8 mouse cellular contexts compared by ENCODE assay signal in the genomic region with DNA sequence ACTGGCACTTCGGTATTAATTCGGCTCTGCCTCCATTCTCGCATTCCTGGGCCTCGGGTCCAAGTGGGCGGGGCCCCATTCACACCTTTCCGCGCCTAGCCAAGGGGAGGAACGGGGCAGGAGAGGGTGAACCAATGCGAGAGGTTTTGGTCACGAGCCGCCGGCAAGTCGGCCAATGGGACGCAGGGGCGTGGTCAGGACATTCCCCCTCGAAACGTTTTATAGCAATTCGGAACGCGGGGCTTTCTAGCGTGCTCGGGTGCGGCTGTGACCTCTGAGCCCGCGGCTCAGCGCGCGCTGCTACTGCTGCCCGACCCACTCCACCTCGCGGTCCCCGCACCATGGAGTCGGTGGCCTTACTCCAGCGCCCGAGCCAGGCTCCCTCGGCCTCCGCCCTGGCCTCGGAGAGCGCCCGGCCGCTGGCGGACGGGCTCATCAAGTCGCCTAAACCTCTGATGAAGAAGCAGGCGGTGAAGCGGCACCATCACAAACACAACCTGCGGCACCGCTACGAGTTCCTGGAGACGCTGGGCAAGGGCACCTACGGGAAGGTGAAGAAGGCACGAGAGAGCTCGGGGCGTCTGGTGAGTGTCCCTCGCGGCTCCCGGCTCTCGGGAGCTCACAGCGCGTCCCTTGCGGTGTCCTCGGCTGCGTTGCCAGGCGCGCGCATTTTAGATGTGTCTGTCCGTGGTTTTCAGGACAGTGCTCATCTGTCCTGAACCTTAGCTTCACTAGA. TPM values are rescaled to one million over a fixed set of nuclear protein-coding genes. Genes with fewer than 3 reads are reported as not detected.
A peak's percentile ranks its signal among the peaks of the same experiment; 100 is the strongest.
DNase-seq lines count a peak whose midpoint lies in the region; ATAC-seq and TF ChIP-seq lines count a peak whose summit lies in the region.

A gene (plus strand): TSS at position 238 of the 736 bp plus-strand sequence.

- peak; percentile 61 for DNase-seq in adipocyte (ENCODE audit: low spot score)
- peak; percentile 58 to 76 for DNase-seq in cerebellum, postnatal 4 days (ENCODE audit: low spot score in 2 of 2)
- DNase-seq in gastrocnemius, adult 2 months = peak; percentile 91
- DNase-seq in hindbrain, postnatal 0 days (ENCODE audit: low spot score) = peak; percentile 92
- peak; percentile 70 to 91 for DNase-seq in left cerebral cortex, postnatal 10 days (ENCODE audit: extremely low spot score in 1 of 2, low spot score in 2 of 2)
- peak; percentile 75 for DNase-seq in right cerebral cortex, postnatal 14 days
- peak; percentile 91 for DNase-seq in yolk sac, embryonic 10.5 days (ENCODE audit: low spot score)

- no peaks in the 10 kb centered on the region for H3K9me3 ChIP-seq in hindbrain, postnatal 0 days (ENCODE audit: low read length)

- H3K36me3 ChIP-seq in hindbrain, postnatal 0 days (ENCODE audit: insufficient read depth, low read length) = no peaks in the 10 kb centered on the region

- peak within 1 kb of the TSS; percentile 79 for H3K4me3 ChIP-seq in gastrocnemius, adult 2 months
- H3K4me3 ChIP-seq in hindbrain, postnatal 0 days (ENCODE audit: low read length) = peak within 1 kb of the TSS; percentile 64

- peak within 1 kb of the TSS; percentile 86 for H3K27ac ChIP-seq in gastrocnemius, adult 2 months
- peak within 1 kb of the TSS; percentile 68 for H3K27ac ChIP-seq in hindbrain, postnatal 0 days

- WGBS in hindbrain, postnatal 0 days = under 1% methylated on average over 61 of the region's 67 CpGs

- H3K9ac ChIP-seq in hindbrain, postnatal 0 days (replicated peaks; ENCODE audit: low read length) = peak within 1 kb of the TSS; percentile 70

- intact Hi-C loops in gastrocnemius, adult 2 months (cut with DNase I) = no loop called here
- intact Hi-C loops in left cerebral cortex, postnatal 10 days (cut with DNase I) = no loop called here

- peaks cover 20% of the 10 kb centered on the region for H3K4me1 ChIP-seq in hindbrain, postnatal 0 days (ENCODE audit: insufficient read depth, low read length)

- peak; percentile 88 for ATAC-seq in hindbrain, postnatal 0 days
- ATAC-seq in megakaryocyte progenitor cell, adult 5-6 weeks (replicated peaks; ENCODE audit: poor library complexity) = peak; percentile 54

- no peaks in the 10 kb centered on the region for H3K27me3 ChIP-seq in hindbrain, postnatal 0 days (ENCODE audit: insufficient read depth, low read length)

- no peak for TF ChIP-seq CTCF in gastrocnemius, adult 2 months (IDR thresholded peaks at IDR 0.05)
- TF ChIP-seq CTCF in hindbrain, postnatal 0 days (IDR thresholded peaks at IDR 0.05; ENCODE audit: low read depth) = no peak

- H3K4me2 ChIP-seq in hindbrain, postnatal 0 days (ENCODE audit: low read depth, low read length) = peak within 1 kb of the TSS; percentile 98

RNA-seq across cellular contexts. Expression of the gene that starts here (rescaled TPM):
- under 1 TPM; 0.38 to 0.98 TPM for total RNA-seq in gastrocnemius, adult 2 months (2021)
- 6.2 and 7.7 TPM in 2 replicates for total RNA-seq in hindbrain, postnatal 0 days (2014; rRNA removed)
- polyA plus RNA-seq in hindbrain, postnatal 0 days (2015; fragmentation: Nextera tagmentation; extraction: Ambion mirVana) = 7.4 and 7.9 TPM in 2 replicates
- total RNA-seq in left cerebral cortex, postnatal 10 days (2021) = 1 to 10 TPM; 1.1 to 1.3 TPM
- total RNA-seq in megakaryocyte progenitor cell, adult 5-6 weeks (2015) = 19.8 and 26.1 TPM in 2 replicates
- total RNA-seq in megakaryocyte progenitor cell, adult 5-6 weeks (2017) = 14.5 and 20.2 TPM in 2 replicates

Comparison
In these comparisons a context has a peak if more than half of its experiments do, and no peak if none do; other contexts are left out.
1. Peak in every context shown above with its lines: DNase-seq, ATAC-seq, H3K4me3 ChIP-seq and H3K27ac ChIP-seq.
2. Peak in DNase-seq, H3K4me3 ChIP-seq and H3K27ac ChIP-seq in gastrocnemius, adult 2 months; RNA of the gene not detected or under 1 TPM.